Mouse (Mus musculus): ENCODE data around the gene Rufy3.

DNA sequence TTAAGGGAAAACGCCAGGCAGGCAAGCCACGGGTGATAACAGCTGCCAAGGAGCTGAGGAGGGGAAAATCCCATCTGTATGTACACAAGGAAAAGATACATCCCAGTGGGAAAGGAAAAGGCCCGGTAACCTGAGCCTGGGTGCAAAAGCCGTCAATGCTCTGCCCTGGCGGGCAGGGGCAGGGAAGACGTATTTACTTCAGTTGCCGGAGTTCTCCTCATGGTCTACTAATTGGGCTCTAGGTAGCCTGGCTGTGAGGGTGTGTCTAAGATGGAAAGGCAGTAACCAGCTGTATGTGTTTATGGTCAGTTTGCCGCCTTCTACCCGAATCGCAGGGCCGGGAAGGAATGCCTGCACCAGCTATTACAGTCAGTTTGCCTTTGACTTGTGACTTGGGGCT is 64.3 kb downstream of the Rufy3 start:
- TF ChIP-seq EP300 (IDR thresholded peaks at IDR 0.05; ENCODE audit: low read depth) (no peak), CTCF (IDR thresholded peaks at IDR 0.05; ENCODE audit: low read depth) (no peak)

Data from liver, postnatal 0 days (tissue).